Mouse (Mus musculus): ENCODE measurements around the gene Arrdc1. TPM values are rescaled to one million over a fixed set of nuclear protein-coding genes. Genes with fewer than 3 reads are reported as not detected.
A peak's percentile ranks its signal among the peaks of the same experiment; 100 is the strongest.
"Not testable (repeated sequence)": the region's sequence is repeated elsewhere in the genome, so short reads cannot be mapped to it uniquely, and the experiment has no call there.

The Arrdc1 gene
- polyA plus RNA-seq, 1 experiment from 2014 or later: 180 TPM

DNA sequence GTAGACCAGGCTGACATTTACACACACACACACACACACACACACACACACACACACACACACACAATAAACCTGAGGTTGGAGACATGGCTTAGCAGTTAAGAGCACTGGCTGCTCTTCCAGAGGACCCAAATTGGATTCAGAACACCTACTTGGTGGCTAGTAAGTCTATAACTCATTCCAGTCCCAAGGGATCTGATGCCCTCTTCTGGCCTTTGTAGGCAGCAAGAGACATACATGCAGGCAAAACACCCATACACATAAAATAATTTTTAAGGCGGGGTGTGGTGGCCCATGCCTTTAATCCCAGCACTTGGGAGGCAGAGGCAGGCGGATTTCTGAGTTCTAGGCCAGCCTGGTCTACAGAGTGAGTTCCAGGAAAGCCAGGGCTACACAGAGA is 9.3 kb upstream of the Arrdc1 start:
- H3K4me3 ChIP-seq (ENCODE audit: low read depth, low read length); H3K36me3 ChIP-seq (ENCODE audit: insufficient read depth, low read length); H3K27ac ChIP-seq (ENCODE audit: low read length); H3K9ac ChIP-seq (replicated peaks; ENCODE audit: low read depth); H3K4me2 ChIP-seq (replicated peaks; ENCODE audit: low read depth, low read length); H3K4me1 ChIP-seq (ENCODE audit: insufficient read depth, low read depth, low read length); H3K9me3 ChIP-seq (ENCODE audit: low read length); H3K27me3 ChIP-seq (replicated peaks; ENCODE audit: insufficient read depth, low read length): not testable (repeated sequence)
- peak; percentile 73 for TF ChIP-seq CTCF (IDR thresholded peaks at IDR 0.05)
- peak; percentile 74 for DNase-seq (ENCODE audit: low spot score)
- 22% methylated on average over 2 of the region's 2 CpGs for WGBS
- ATAC-seq: peak; percentile 38; the same call in 1 of the 2 replicates

DNA sequence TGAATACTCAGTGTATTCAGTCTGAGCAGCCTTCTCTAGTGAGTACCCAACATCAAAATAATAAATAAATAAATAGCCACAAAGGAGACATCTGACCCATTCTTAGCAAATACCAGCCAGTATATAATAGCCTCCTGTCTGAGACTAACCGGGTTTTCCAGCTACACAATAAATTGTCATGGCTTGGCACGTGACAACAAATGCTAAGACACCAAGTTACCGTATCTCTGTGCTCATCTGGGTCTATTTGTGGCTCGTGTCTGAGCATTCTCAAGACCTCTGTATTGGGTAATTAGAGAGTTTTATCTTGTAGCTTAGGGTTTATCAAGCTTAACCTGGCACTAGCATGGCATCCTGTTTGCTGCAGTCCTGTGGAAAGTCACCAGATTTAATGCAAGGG is 7.0 kb upstream of the Arrdc1 start:
- Histone ChIP-seq H3K27me3 (replicated peaks; ENCODE audit: insufficient read depth, low read length) (no peaks in the 10 kb centered on the region), H3K9me3 (ENCODE audit: low read length) (no peaks in the 10 kb centered on the region), H3K27ac (ENCODE audit: low read length) (no peak overlapping the region), H3K4me2 (replicated peaks; ENCODE audit: low read depth, low read length) (no peak overlapping the region), H3K4me3 (ENCODE audit: low read depth, low read length) (no peak overlapping the region), H3K4me1 (ENCODE audit: insufficient read depth, low read depth, low read length) (no peaks in the 10 kb centered on the region), H3K9ac (replicated peaks; ENCODE audit: low read depth) (no peak overlapping the region), H3K36me3 (ENCODE audit: insufficient read depth, low read length) (no peaks in the 10 kb centered on the region)
- ATAC-seq (no peak), DNase-seq (ENCODE audit: low spot score) (no peak)
- TF ChIP-seq CTCF (IDR thresholded peaks at IDR 0.05): no peak
- TF ChIP-seq EP300 (IDR thresholded peaks at IDR 0.05): no peak
- 74% methylated on average over 4 of the region's 4 CpGs for WGBS

DNA sequence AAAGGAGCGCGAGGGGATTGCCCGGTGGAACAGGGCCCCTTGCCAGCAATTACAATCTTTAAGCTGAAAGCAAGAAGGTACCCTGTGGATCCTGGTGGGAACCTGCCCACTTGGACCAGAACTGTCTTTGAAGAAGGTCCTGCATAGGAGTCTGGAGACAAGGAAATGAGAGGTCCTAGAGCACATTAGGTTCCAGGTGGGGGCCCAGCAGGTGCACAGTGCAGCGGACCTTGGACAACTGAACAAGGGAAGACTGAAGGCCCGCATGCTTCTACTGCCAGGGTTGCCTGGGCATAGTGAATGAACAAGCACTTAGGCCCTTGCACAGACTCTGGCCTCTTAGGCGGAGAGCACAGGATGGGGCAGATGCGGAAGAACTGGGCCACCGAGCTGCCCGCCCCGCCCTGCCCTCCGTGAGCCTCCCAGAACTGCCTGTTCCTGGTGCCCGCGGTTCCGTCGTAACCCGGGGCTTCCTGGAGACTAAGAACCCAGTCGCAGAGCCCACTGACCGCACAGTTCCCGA is 550 bp downstream of the Arrdc1 start:
- Histone ChIP-seq H3K27ac (ENCODE audit: low read length) (peak overlapping the region; percentile 97), H3K27me3 (replicated peaks; ENCODE audit: insufficient read depth, low read length) (no peaks in the 10 kb centered on the region), H3K36me3 (ENCODE audit: insufficient read depth, low read length) (no peaks in the 10 kb centered on the region), H3K9ac (replicated peaks; ENCODE audit: low read depth) (peak overlapping the region; percentile 86), H3K4me2 (replicated peaks; ENCODE audit: low read depth, low read length) (peak overlapping the region; percentile 88), H3K4me3 (ENCODE audit: low read depth, low read length) (peak overlapping the region; percentile 79), H3K9me3 (ENCODE audit: low read length) (no peaks in the 10 kb centered on the region), H3K4me1 (ENCODE audit: insufficient read depth, low read depth, low read length) (peaks cover 6% of the 10 kb centered on the region)
- DNase-seq (ENCODE audit: low spot score) (peak; percentile 71), ATAC-seq (peak; percentile 76)
- no peak for TF ChIP-seq CTCF (IDR thresholded peaks at IDR 0.05)
- TF ChIP-seq EP300 (IDR thresholded peaks at IDR 0.05): no peak
- WGBS: 9% methylated on average over 19 of the region's 19 CpGs

DNA sequence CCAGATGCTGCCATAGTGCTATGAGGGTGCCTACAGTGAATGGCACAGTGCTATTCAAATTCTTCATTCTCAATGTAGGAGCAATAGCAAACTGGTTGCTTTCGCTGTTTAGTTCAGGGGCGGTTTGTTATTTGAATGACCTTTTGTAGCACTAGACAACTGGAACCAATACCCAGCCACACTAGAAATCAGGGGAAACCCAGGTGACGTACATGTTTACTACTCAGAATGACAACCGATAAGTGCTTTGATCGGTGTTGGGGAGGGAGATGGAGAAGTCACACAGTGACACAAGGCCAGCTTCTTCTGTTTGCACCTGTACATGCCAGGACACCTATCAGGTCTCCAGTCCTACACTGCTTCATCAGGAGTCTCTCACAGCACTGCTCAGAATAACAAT is 5.5 kb downstream of the Arrdc1 start:
- Histone ChIP-seq H3K4me2 (replicated peaks; ENCODE audit: low read depth, low read length) (no peak overlapping the region), H3K36me3 (ENCODE audit: insufficient read depth, low read length) (no peaks in the 10 kb centered on the region), H3K4me1 (ENCODE audit: insufficient read depth, low read depth, low read length) (peaks cover 18% of the 10 kb centered on the region), H3K27ac (ENCODE audit: low read length) (peak overlapping the region; percentile 92), H3K27me3 (replicated peaks; ENCODE audit: insufficient read depth, low read length) (no peaks in the 10 kb centered on the region), H3K9ac (replicated peaks; ENCODE audit: low read depth) (no peak overlapping the region; the same call in 1 of the 2 replicates), H3K9me3 (ENCODE audit: low read length) (no peaks in the 10 kb centered on the region), H3K4me3 (ENCODE audit: low read depth, low read length) (no peak overlapping the region)
- ATAC-seq: no peak
- TF ChIP-seq CTCF (IDR thresholded peaks at IDR 0.05) (no peak), EP300 (IDR thresholded peaks at IDR 0.05) (no peak)
- DNase-seq (ENCODE audit: low spot score): no peak
- 69% methylated on average over 5 of the region's 5 CpGs for WGBS

DNA sequence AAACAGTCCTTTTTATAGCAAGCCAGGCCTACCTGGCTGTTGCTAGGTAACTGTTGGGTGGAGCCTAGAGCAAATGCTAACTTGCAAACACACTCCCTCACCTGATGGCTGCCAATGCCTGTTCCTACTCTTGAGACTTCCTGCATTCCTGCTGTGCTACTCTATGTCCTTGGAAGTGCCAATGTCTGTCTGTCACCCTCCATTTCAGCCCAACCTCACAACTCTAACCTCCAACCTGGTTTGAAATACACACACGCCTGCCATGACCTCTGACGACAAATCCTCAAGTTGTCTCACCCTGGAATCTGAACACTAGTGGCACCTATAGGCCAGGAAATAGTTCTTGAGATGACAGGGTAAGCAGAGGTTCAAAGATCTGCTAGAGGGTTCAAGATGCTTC is 5.9 kb downstream of the Arrdc1 start:
- 0 out of 2 replicates have a peak, but pooled peaks have one; percentile 16 for TF ChIP-seq CTCF (IDR thresholded peaks at IDR 0.05)
- peak; percentile 72 for TF ChIP-seq EP300 (IDR thresholded peaks at IDR 0.05)
- peak overlapping the region; percentile 92 for H3K27ac ChIP-seq (ENCODE audit: low read length)

DNA sequence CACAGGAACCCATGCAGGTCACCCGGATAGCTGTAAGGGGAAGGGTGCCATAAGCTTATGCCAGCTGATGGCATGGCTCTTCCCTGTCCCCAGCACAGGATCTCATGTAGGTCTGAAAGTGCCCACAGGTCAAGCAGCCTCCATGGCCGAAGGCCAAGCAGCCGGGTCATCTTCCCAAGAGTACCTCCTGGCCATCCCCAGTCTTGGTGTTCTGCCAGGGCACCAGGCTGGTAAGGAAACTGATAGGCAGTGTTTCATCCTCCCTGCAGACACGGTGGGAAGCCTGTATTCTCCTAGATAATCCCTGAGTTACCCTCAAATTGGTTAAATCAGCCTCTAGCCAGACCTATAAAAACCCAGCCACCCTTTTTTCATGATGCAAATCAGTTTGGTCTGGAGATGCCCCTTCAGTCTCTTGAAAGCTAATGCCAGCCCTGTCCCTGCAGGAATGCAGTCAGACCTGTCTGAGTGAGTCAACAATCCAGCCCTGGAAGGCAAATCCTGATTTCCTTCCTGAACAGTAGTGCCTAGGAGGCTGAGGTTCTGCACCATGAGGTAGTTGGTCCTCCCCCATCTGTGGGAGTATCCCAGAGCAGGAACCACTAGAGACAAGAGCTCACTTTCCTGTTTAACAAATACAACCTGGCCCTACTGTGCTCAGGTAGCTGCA is 7.1 kb downstream of the Arrdc1 start:
- WGBS: 50% methylated on average over 4 of the region's 4 CpGs
- TF ChIP-seq EP300 (IDR thresholded peaks at IDR 0.05) (peak; percentile 98), CTCF (IDR thresholded peaks at IDR 0.05) (no peak)
- peak overlapping the region; percentile 33 for H3K4me2 ChIP-seq (replicated peaks; ENCODE audit: low read depth, low read length)
- H3K27ac ChIP-seq (ENCODE audit: low read length): peak overlapping the region; percentile 92
- H3K4me3 ChIP-seq (ENCODE audit: low read depth, low read length): no peak overlapping the region
- peak; percentile 95 for DNase-seq (ENCODE audit: low spot score)
- H3K9me3 ChIP-seq (ENCODE audit: low read length): no peaks in the 10 kb centered on the region
- peak; percentile 91 for ATAC-seq
- no peaks in the 10 kb centered on the region for H3K36me3 ChIP-seq (ENCODE audit: insufficient read depth, low read length)
- H3K9ac ChIP-seq (replicated peaks; ENCODE audit: low read depth): no peak overlapping the region
- H3K4me1 ChIP-seq (ENCODE audit: insufficient read depth, low read depth, low read length): peaks cover 12% of the 10 kb centered on the region; the same call in 1 of the 2 replicates
- no peaks in the 10 kb centered on the region for H3K27me3 ChIP-seq (replicated peaks; ENCODE audit: insufficient read depth, low read length)

More for the DNA sequence above, 5.9 kb downstream of the Arrdc1 start:
- DNase-seq (ENCODE audit: low spot score): peak; percentile 88
- Histone ChIP-seq H3K4me3 (ENCODE audit: low read depth, low read length) (no peak overlapping the region), H3K36me3 (ENCODE audit: insufficient read depth, low read length) (no peaks in the 10 kb centered on the region), H3K4me2 (replicated peaks; ENCODE audit: low read depth, low read length) (peak overlapping the region; percentile 25; the same call in 1 of the 2 replicates), H3K9ac (replicated peaks; ENCODE audit: low read depth) (no peak overlapping the region), H3K27me3 (replicated peaks; ENCODE audit: insufficient read depth, low read length) (no peaks in the 10 kb centered on the region), H3K9me3 (ENCODE audit: low read length) (no peaks in the 10 kb centered on the region), H3K4me1 (ENCODE audit: insufficient read depth, low read depth, low read length) (peaks cover 14% of the 10 kb centered on the region)
- peak; percentile 73 for ATAC-seq
- 40% methylated on average over 2 of the region's 2 CpGs for WGBS

Measured in lung, postnatal 0 days (tissue).